Mouse (Mus musculus) adrenal gland, postnatal 36 days (tissue): ENCODE results near the gene Scube1. TPM values are rescaled to one million over a fixed set of nuclear protein-coding genes. Genes with fewer than 3 reads are reported as not detected.

Source experiments
- DNase-seq, 2 experiments: peaks; one replicate each; pipeline ENCODE4 v3.0.0; 2021; ENCODE audit warnings: mixed read lengths in 1 of 2
- total RNA-seq, 2 experiments: library from RNA; stranded (reverse); gene quantifications; 2 replicates each; pipeline ENCODE4 v1.2.3; 2021

Gene Scube1
- total RNA-seq, 2 experiments from 2014 or later = 4.4 to 4.6 TPM

- DNase-seq = peak; percentile 91 to 92
Observed at GRCm38 (mm10) chr15:83565434-83565833, 159.4 kb downstream of the Scube1 start.

GRCm38 (mm10) chr15:83563857-83564651 lies 160.8 kb downstream of the Scube1 start:
- DNase-seq = peak; percentile 77 to 81

GRCm38 (mm10) chr15:83563327-83563856 lies 161.4 kb downstream of the Scube1 start, which contains the start of the genes Tspo and Mcat:
Gene Tspo (plus strand): TSS chr15:83563592.
Gene Mcat (minus strand): TSS chr15:83563787.
- peak; percentile 90 to 93 for DNase-seq

- peak; percentile 92 to 93 for DNase-seq
Observed at GRCm38 (mm10) chr15:83562626-83563270, 162.1 kb downstream of the Scube1 start.

GRCm38 (mm10) chr15:83560941-83561477 lies 163.8 kb downstream of the Scube1 start:
- no peak for DNase-seq

- peak; percentile 89 to 93 for DNase-seq
Observed at GRCm38 (mm10) chr15:83555161-83555974, 169.5 kb downstream of the Scube1 start.

Other genes starting within 250 kb of the Scube1 start
- 1 to 10 TPM; 7.6 to 7.7 TPM for gene Ttll1, start 214.1 kb downstream of the Scube1 start, total RNA-seq
- 1 to 10 TPM; 4.1 to 4.8 TPM for gene Bik, start 198.2 kb downstream of the Scube1 start, total RNA-seq
- gene Tspo, start 161.4 kb downstream of the Scube1 start, total RNA-seq = 100 to 1,000 TPM; 495 to 614 TPM
- 10 to 100 TPM; 35.2 to 39.4 TPM for gene Mcat, start 161.2 kb downstream of the Scube1 start, total RNA-seq
- gene Ttll12, start 129.9 kb downstream of the Scube1 start, total RNA-seq = 10 to 100 TPM; 33.4 to 41.1 TPM
- not detected for gene Mpped1, start 54.4 kb upstream of the Scube1 start, total RNA-seq